Mouse (Mus musculus): ENCODE data around the gene Nell2. TPM values are rescaled to one million over a fixed set of nuclear protein-coding genes. Genes with fewer than 3 reads are reported as not detected.

The Nell2 gene
- polyA plus RNA-seq, 1 experiment from 2014 or later, result 95.4 TPM

DNA sequence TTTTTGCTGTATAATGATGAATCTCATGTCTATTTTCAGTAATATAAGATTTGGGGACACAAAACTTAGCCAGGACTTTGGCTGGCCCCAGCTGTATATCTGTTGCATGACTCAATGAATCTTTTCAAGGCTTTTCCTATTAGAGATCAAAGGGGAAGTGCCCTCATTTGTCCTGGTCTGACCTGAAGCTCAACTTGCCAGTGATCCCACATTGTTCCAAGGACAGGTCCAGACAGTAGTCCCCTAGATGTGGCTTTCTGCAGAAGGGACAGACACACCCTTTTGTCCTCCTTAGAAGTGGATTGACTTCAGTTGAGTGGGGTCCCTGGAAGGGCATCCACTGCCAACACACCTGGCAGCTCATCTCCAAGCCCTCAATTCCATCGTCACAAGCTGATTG, 173.6 kb downstream of the Nell2 start:
- ATAC-seq (ENCODE audit: low FRiP score) (no peak), DNase-seq (ENCODE audit: low spot score) (no peak)
- 57% methylated on average over 1 of the region's 1 CpGs for WGBS
- Histone ChIP-seq H3K27me3 (ENCODE audit: control insufficient read depth, insufficient read depth, low read length) (no peaks in the 10 kb centered on the region), H3K36me3 (ENCODE audit: control insufficient read depth, insufficient read depth, low read length) (no peaks in the 10 kb centered on the region), H3K9ac (ENCODE audit: low read depth, low read length) (no peak overlapping the region), H3K27ac (ENCODE audit: low read depth, low read length) (no peak overlapping the region), H3K4me2 (replicated peaks; ENCODE audit: low read depth, low read length) (no peak overlapping the region), H3K9me3 (ENCODE audit: control insufficient read depth, low read length) (no peaks in the 10 kb centered on the region), H3K4me1 (replicated peaks; ENCODE audit: control insufficient read depth, insufficient read depth, low read length) (no peaks in the 10 kb centered on the region), H3K4me3 (ENCODE audit: low read depth, low read length) (no peak overlapping the region)

DNA sequence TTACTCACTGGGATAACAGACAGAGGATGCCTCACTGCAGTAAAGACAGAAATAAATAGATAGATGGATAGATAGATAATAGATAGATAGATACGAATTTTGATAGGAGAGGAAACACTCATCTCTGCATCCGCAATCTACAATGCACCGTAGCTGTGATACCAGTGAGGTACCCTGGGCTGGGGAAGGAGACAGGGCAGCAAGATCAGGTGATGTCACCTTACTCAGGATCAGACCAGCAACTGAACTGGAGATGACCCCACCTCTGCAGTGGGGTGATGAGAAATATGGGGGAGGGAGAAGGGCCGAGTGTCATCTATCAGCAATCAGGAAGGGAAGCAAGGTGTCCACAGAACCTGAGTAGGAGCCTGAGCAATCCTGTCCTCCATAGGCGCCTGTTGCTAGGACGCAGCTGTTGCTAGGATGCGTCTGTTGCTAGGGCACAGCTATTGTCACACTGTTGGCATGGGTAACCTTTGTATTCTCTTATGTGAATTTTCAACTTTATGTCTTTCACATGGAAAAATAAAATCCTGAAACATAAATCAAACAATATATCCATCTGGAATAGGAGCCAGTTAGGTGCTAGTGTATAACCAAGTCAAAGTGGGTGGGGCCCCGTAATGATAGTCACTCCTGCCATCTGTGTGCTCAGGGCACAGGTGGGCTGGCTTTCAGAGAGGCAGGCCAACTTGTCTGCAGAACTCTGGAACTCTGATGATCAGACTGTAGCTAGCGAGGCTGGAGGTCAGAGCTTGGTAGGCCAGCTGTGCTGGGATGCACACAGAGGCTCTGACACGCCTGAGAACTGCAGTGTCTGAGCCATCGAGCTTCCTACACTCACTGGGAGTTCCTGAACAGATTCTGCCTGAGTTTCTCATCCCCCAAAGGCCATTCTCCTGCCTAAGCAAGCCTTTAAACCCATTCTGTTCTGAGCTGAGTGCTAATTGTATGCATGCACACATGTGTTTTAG, 193.7 kb downstream of the Nell2 start:
- Histone ChIP-seq H3K4me3 (ENCODE audit: low read depth, low read length) (no peak overlapping the region), H3K36me3 (ENCODE audit: control insufficient read depth, insufficient read depth, low read length) (no peaks in the 10 kb centered on the region), H3K9me3 (ENCODE audit: control insufficient read depth, low read length) (no peaks in the 10 kb centered on the region), H3K9ac (ENCODE audit: low read depth, low read length) (no peak overlapping the region), H3K27ac (ENCODE audit: low read depth, low read length) (0 out of 2 replicates have a peak overlapping the region, but pooled peaks have one; percentile 17), H3K4me2 (replicated peaks; ENCODE audit: low read depth, low read length) (no peak overlapping the region), H3K4me1 (replicated peaks; ENCODE audit: control insufficient read depth, insufficient read depth, low read length) (peaks cover 4% of the 10 kb centered on the region; the same call in 1 of the 2 replicates), H3K27me3 (ENCODE audit: control insufficient read depth, insufficient read depth, low read length) (no peaks in the 10 kb centered on the region)
- WGBS, result 75% methylated on average over 11 of the region's 11 CpGs
- ATAC-seq (ENCODE audit: low FRiP score) (peak; percentile 85), DNase-seq (ENCODE audit: low spot score) (peak; percentile 58)

DNA sequence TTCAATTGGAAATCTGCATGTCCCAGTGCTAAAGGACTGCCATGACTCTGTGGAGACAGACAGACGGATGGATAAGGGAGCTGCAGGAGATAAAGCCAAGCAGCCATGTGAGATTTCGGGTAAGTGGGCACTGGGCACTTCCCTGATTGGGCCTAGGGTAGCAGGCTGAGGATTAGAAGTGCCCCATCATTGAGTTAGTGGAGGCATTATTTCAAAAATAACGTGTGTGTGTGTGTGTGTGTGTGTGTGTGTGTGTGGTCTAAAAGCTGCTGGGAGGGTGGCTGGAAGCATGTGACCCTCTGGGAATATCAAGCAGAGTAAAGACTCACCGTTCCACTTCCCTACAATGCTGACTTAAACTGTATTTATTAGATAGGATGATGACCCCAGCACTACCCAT, 195.1 kb downstream of the Nell2 start:
- Histone ChIP-seq H3K4me3 (ENCODE audit: low read depth, low read length) (no peak overlapping the region), H3K27ac (ENCODE audit: low read depth, low read length) (no peak overlapping the region), H3K4me2 (replicated peaks; ENCODE audit: low read depth, low read length) (no peak overlapping the region), H3K27me3 (ENCODE audit: control insufficient read depth, insufficient read depth, low read length) (no peaks in the 10 kb centered on the region), H3K36me3 (ENCODE audit: control insufficient read depth, insufficient read depth, low read length) (no peaks in the 10 kb centered on the region), H3K9me3 (ENCODE audit: control insufficient read depth, low read length) (no peaks in the 10 kb centered on the region), H3K4me1 (replicated peaks; ENCODE audit: control insufficient read depth, insufficient read depth, low read length) (peaks cover 4% of the 10 kb centered on the region; the same call in 1 of the 2 replicates), H3K9ac (ENCODE audit: low read depth, low read length) (no peak overlapping the region)
- no peak for ATAC-seq (ENCODE audit: low FRiP score)
- DNase-seq (ENCODE audit: low spot score), result no peak
- WGBS, result 69% methylated on average over 4 of the region's 4 CpGs

DNA sequence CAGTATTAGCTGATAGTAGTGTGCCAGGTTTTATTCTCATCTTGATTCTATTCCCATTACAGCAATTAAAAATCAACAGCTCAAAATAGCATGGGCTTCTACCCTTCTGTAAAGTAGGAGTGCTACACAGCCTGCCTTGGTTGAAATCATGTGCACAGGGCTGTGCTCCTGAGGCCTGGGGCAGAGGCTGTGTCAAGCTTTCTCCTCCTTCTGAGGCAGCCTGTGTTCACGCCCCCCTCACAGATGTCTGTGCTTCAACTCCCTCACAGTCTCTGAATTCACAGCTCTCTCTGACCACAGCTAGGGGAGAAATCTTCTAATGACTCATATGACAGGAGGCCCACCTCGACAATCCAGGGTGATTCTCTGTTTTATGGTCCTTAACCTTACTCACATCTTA, 197.4 kb downstream of the Nell2 start:
- Histone ChIP-seq H3K9ac (ENCODE audit: low read depth, low read length) (no peak overlapping the region), H3K36me3 (ENCODE audit: control insufficient read depth, insufficient read depth, low read length) (no peaks in the 10 kb centered on the region), H3K9me3 (ENCODE audit: control insufficient read depth, low read length) (no peaks in the 10 kb centered on the region), H3K4me1 (replicated peaks; ENCODE audit: control insufficient read depth, insufficient read depth, low read length) (peaks cover 4% of the 10 kb centered on the region; the same call in 1 of the 2 replicates), H3K4me2 (replicated peaks; ENCODE audit: low read depth, low read length) (no peak overlapping the region), H3K27ac (ENCODE audit: low read depth, low read length) (no peak overlapping the region), H3K27me3 (ENCODE audit: control insufficient read depth, insufficient read depth, low read length) (no peaks in the 10 kb centered on the region), H3K4me3 (ENCODE audit: low read depth, low read length) (no peak overlapping the region)
- DNase-seq (ENCODE audit: low spot score) (no peak), ATAC-seq (ENCODE audit: low FRiP score) (no peak)
- WGBS, result 78% methylated on average over 2 of the region's 2 CpGs

DNA sequence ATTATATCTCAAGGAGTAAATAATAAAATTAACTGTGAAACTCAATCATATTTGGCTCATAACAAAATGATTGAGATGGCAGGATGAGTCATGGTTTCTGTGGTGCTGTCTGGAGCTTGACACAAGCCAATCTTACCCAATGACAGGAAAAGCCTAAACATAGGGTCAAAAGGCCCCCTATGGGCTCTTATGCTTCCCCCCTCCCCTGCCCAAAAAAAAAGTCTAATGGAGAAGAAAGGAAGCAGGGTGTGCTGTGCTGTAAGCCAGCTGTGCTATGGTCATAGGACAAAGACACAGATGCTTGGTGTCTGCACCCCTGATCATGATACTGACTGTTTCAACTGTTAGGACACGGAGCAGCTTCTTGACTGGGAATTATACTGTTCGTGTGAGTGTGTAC, 205.6 kb downstream of the Nell2 start:
- Histone ChIP-seq H3K4me2 (replicated peaks; ENCODE audit: low read depth, low read length) (no peak overlapping the region), H3K4me1 (replicated peaks; ENCODE audit: control insufficient read depth, insufficient read depth, low read length) (no peaks in the 10 kb centered on the region; the same call in 1 of the 2 replicates), H3K36me3 (ENCODE audit: control insufficient read depth, insufficient read depth, low read length) (no peaks in the 10 kb centered on the region), H3K27me3 (ENCODE audit: control insufficient read depth, insufficient read depth, low read length) (no peaks in the 10 kb centered on the region), H3K9me3 (ENCODE audit: control insufficient read depth, low read length) (no peaks in the 10 kb centered on the region), H3K4me3 (ENCODE audit: low read depth, low read length) (no peak overlapping the region), H3K9ac (ENCODE audit: low read depth, low read length) (no peak overlapping the region), H3K27ac (ENCODE audit: low read depth, low read length) (no peak overlapping the region)
- ATAC-seq (ENCODE audit: low FRiP score) (no peak), DNase-seq (ENCODE audit: low spot score) (no peak)
- 88% methylated on average over 2 of the region's 2 CpGs for WGBS

DNA sequence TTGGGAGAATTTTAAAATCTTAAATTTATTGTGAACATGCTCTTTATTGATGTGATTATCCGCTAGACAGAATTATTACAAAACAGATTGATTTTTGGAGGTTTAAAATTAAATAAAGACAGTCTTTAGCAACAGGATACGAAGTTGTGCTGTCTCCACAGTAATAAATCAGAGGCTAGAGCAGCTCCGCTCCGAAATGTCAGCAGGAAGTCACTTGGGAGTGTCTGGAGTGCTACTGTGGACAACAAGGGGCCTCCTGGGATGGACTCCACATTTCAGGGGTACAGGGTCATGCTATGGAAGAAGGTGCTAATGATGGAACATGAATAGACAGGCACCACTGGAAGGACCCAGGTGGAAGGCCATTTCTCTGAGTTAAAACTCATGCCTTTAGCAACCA, 211.7 kb downstream of the Nell2 start:
- no peak overlapping the region for H3K9ac ChIP-seq (ENCODE audit: low read depth, low read length)
- no peak overlapping the region for H3K27ac ChIP-seq (ENCODE audit: low read depth, low read length)
- DNase-seq (ENCODE audit: low spot score) (no peak), ATAC-seq (ENCODE audit: low FRiP score) (no peak)
- no peak overlapping the region for H3K4me2 ChIP-seq (replicated peaks; ENCODE audit: low read depth, low read length)
- WGBS, result 69% methylated on average over 4 of the region's 4 CpGs
- no peaks in the 10 kb centered on the region for H3K27me3 ChIP-seq (ENCODE audit: control insufficient read depth, insufficient read depth, low read length)
- H3K9me3 ChIP-seq (ENCODE audit: control insufficient read depth, low read length), result no peaks in the 10 kb centered on the region
- no peaks in the 10 kb centered on the region for H3K36me3 ChIP-seq (ENCODE audit: control insufficient read depth, insufficient read depth, low read length)
- H3K4me1 ChIP-seq (replicated peaks; ENCODE audit: control insufficient read depth, insufficient read depth, low read length), result no peaks in the 10 kb centered on the region; the same call in 1 of the 2 replicates
- H3K4me3 ChIP-seq (ENCODE audit: low read depth, low read length), result no peak overlapping the region

DNA sequence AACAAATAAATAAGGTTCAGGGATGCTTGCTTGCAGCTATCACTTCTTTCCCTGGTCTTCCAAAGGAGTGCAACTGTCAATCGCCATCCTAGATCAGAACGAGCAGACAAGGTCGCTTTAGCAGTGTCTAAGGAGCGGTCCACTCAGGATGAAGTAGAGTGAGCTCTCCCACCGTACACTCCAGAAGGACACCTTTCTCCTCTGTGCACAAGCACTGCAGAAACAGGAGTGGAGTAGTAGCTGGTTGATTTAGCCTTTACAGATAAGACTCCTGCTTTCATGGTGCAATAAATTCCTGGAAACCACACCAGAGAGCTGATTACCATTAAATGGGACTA, 213.6 kb downstream of the Nell2 start:
- H3K9ac ChIP-seq (ENCODE audit: low read depth, low read length), result no peak overlapping the region
- 95% methylated on average over 5 of the region's 5 CpGs for WGBS
- no peaks in the 10 kb centered on the region for H3K27me3 ChIP-seq (ENCODE audit: control insufficient read depth, insufficient read depth, low read length)
- no peaks in the 10 kb centered on the region for H3K9me3 ChIP-seq (ENCODE audit: control insufficient read depth, low read length)
- no peak overlapping the region for H3K4me3 ChIP-seq (ENCODE audit: low read depth, low read length)
- no peak for DNase-seq (ENCODE audit: low spot score)
- ATAC-seq (ENCODE audit: low FRiP score), result no peak
- no peak overlapping the region for H3K4me2 ChIP-seq (replicated peaks; ENCODE audit: low read depth, low read length)
- H3K4me1 ChIP-seq (replicated peaks; ENCODE audit: control insufficient read depth, insufficient read depth, low read length), result no peaks in the 10 kb centered on the region; the same call in 1 of the 2 replicates
- no peaks in the 10 kb centered on the region for H3K36me3 ChIP-seq (ENCODE audit: control insufficient read depth, insufficient read depth, low read length)
- no peak overlapping the region for H3K27ac ChIP-seq (ENCODE audit: low read depth, low read length)

DNA sequence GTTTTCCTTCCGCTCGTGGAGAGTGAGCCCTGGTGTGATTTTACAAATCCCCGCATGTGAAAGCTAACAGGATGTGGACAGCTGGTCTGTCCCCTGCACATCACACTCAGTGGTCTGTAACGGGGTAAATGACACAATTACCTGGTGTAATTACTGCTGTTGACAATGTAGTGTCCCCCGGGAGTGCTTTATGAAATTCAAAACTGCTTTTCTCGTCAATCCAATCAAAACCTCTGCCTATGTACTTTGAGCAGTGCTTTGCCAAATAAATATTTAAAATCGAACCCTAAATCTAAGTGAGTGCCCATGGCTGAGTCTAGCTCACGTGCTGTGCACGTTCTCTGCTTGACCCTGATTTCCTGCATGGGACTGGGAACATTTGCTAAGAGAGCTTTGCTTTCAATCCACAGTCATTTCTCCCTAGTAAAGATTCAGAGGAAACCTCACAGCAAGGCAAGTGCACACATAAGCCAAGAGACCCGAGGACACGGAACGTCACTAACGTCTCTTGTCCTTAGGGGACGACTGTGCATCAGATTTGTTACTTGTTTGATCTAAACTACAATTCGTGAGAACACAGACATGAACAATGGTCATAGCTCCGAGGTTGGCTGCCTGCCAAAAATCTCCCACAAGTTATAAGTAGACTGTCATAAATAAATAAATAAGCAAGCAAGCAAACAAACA, 214.1 kb downstream of the Nell2 start:
- Histone ChIP-seq H3K4me2 (replicated peaks; ENCODE audit: low read depth, low read length) (no peak overlapping the region), H3K4me1 (replicated peaks; ENCODE audit: control insufficient read depth, insufficient read depth, low read length) (no peaks in the 10 kb centered on the region; the same call in 1 of the 2 replicates), H3K4me3 (ENCODE audit: low read depth, low read length) (no peak overlapping the region), H3K9ac (ENCODE audit: low read depth, low read length) (no peak overlapping the region), H3K27ac (ENCODE audit: low read depth, low read length) (peak overlapping the region; percentile 60; the same call in 1 of the 2 replicates), H3K9me3 (ENCODE audit: control insufficient read depth, low read length) (no peaks in the 10 kb centered on the region), H3K27me3 (ENCODE audit: control insufficient read depth, insufficient read depth, low read length) (no peaks in the 10 kb centered on the region), H3K36me3 (ENCODE audit: control insufficient read depth, insufficient read depth, low read length) (no peaks in the 10 kb centered on the region)
- ATAC-seq (ENCODE audit: low FRiP score), result peak; percentile 76
- 64% methylated on average over 16 of the region's 16 CpGs for WGBS
- peak; percentile 31 for DNase-seq (ENCODE audit: low spot score)
